Mouse (Mus musculus): ENCODE results near the gene Foxp3. TPM values are rescaled to one million over a fixed set of nuclear protein-coding genes. Genes with fewer than 3 reads are reported as not detected.
A peak's percentile ranks its signal among the peaks of the same experiment; 100 is the strongest.

Gene Foxp3
- polyA plus RNA-seq, 1 experiment = not detected

- TF ChIP-seq POLR2A (IDR thresholded peaks at IDR 0.05; ENCODE audit: insufficient read depth, low read depth, low read length) (no peak), CTCF (IDR thresholded peaks at IDR 0.05; ENCODE audit: insufficient read depth, low read depth, low read length) (no peak)
Measured at GRCm38 (mm10) chrX:7572466-7572865, 978 bp upstream of the Foxp3 start.

DNA sequence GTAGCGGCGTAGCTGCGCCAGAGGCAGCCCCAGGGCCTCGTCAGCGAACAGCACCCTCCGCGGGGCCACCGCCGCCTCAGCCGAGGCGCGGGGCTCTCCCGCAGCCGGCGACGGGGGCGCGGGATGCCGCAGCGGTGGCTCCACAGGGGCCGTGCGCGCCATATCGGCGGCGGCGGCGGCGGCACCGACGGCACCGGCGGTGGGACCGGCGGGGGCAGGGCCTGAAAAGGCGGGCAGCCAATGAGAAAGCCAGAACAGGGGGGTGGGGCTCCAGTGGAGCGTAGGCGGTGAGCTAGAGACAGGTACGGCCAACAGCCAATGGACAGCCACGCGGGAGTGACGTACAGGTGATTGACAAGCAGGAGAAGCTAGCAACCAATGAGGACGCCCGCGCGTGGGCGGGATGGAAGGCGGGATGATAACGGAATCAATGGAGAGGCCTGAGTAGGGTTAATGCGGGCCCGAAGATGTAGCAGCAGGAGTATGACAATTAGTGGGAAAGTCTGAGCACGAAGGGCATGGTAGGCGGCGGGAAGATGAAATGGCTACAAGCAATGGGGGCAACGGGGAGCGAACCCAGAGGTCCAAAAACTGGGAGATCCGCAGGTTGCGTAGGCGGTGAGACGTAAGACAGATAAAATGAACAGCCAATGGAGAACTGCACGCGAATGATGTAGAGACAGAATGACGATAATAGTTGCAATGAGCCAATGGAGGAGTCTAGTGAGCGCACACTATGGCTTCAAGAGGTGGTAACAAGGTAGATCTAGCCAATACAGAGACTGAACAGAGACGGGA, 842 bp downstream of the Foxp3 start, which contains the start of gene Ppp1r3f:
Ppp1r3f (minus strand) TSS at position 197 of the 798 bp plus-strand sequence.
- WGBS = 32% methylated on average over 65 of the region's 65 CpGs
- Histone ChIP-seq H3K4me3 (ENCODE audit: insufficient read depth, low read depth, low read length) (peak within 1 kb of the TSS; percentile 92), H3K27ac (ENCODE audit: insufficient read depth, low read depth, low read length) (peak within 1 kb of the TSS; percentile 99), H3K4me1 (ENCODE audit: control insufficient read depth, insufficient read depth, low read length) (peaks cover 20% of the 10 kb centered on the region)
- TF ChIP-seq CTCF (IDR thresholded peaks at IDR 0.05; ENCODE audit: insufficient read depth, low read depth, low read length) (no peak), POLR2A (IDR thresholded peaks at IDR 0.05; ENCODE audit: insufficient read depth, low read depth, low read length) (peak; percentile 52)

More at GRCm38 (mm10) chrX:7572466-7572865, 978 bp upstream of the Foxp3 start:
- Histone ChIP-seq H3K4me3 (ENCODE audit: insufficient read depth, low read depth, low read length) (no peak overlapping the region), H3K4me1 (ENCODE audit: control insufficient read depth, insufficient read depth, low read length) (peaks cover 20% of the 10 kb centered on the region), H3K27ac (ENCODE audit: insufficient read depth, low read depth, low read length) (no peak overlapping the region)
- 91% methylated on average over 10 of the region's 10 CpGs for WGBS

- Histone ChIP-seq H3K4me3 (ENCODE audit: insufficient read depth, low read depth, low read length) (0 out of 2 replicates have a peak overlapping the region, but pooled peaks have one; percentile 73), H3K4me1 (ENCODE audit: control insufficient read depth, insufficient read depth, low read length) (peaks cover 20% of the 10 kb centered on the region), H3K27ac (ENCODE audit: insufficient read depth, low read depth, low read length) (peak overlapping the region; percentile 77)
- no peak for TF ChIP-seq CTCF (IDR thresholded peaks at IDR 0.05; ENCODE audit: insufficient read depth, low read depth, low read length)
- TF ChIP-seq POLR2A (IDR thresholded peaks at IDR 0.05; ENCODE audit: insufficient read depth, low read depth, low read length) = no peak
- WGBS = 14% methylated on average over 5 of the region's 6 CpGs
Measured at GRCm38 (mm10) chrX:7574885-7575231, 1.4 kb downstream of the Foxp3 start.

DNA sequence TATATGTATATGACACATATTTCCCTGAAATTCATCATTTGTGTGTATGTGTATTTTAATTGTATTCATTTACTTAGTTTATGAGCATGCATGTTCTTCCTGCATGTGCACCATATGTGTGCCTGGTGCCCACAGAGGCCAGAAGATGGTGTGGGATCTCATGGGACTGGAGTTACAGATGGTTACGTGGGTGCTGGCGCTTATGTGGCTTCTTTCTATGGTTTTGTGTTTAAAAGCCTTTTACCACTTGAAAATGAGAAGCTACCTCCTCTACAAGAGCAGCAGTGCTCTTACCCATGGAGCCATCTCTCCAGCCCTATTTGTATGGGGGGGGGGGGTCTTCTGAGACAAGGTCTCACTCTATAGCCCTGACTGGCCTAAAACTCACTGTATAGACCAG, 7.7 kb downstream of the Foxp3 start:
- WGBS = 91% methylated on average over 2 of the region's 2 CpGs
- no peak for TF ChIP-seq POLR2A (IDR thresholded peaks at IDR 0.05; ENCODE audit: insufficient read depth, low read depth, low read length)
- no peak overlapping the region for H3K27ac ChIP-seq (ENCODE audit: insufficient read depth, low read depth, low read length)
- no peaks in the 10 kb centered on the region for H3K4me1 ChIP-seq (ENCODE audit: control insufficient read depth, insufficient read depth, low read length)
- no peak overlapping the region for H3K4me3 ChIP-seq (ENCODE audit: insufficient read depth, low read depth, low read length)

- WGBS = 92% methylated on average over 11 of the region's 11 CpGs
Measured at GRCm38 (mm10) chrX:7583881-7584280, 10.4 kb downstream of the Foxp3 start.

GRCm38 (mm10) chrX:7586356-7586755, 12.9 kb downstream of the Foxp3 start:
- no peak overlapping the region for H3K4me3 ChIP-seq (ENCODE audit: insufficient read depth, low read depth, low read length)
- 87% methylated on average over 3 of the region's 5 CpGs for WGBS

More at GRCm38 (mm10) chrX:7583881-7584280, 10.4 kb downstream of the Foxp3 start:
- H3K4me3 ChIP-seq (ENCODE audit: insufficient read depth, low read depth, low read length) = no peak overlapping the region
- TF ChIP-seq CTCF (IDR thresholded peaks at IDR 0.05; ENCODE audit: insufficient read depth, low read depth, low read length) = no peak
- no peak for TF ChIP-seq POLR2A (IDR thresholded peaks at IDR 0.05; ENCODE audit: insufficient read depth, low read depth, low read length)
- H3K27ac ChIP-seq (ENCODE audit: insufficient read depth, low read depth, low read length) = no peak overlapping the region
- no peaks in the 10 kb centered on the region for H3K4me1 ChIP-seq (ENCODE audit: control insufficient read depth, insufficient read depth, low read length)

DNA sequence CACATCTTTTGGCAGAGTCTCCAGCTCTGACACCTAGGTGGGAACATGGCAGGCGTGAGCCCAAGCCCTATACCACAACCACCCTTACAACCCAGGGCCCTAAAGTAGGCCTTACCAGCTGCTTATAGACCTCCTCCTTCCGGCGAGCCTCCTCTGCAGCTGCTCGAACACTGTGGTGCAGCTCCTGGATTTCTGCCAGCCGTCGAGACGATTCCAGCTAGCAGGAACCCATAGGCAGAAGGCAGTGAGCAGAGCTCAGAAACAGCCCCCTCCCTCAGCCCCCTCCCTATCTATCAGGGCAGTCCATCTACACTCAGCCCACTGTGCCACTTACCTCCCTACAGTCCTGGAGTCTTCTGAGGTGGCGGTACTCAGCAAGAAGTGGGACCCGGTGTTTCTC, 21.9 kb downstream of the Foxp3 start:
- no peak overlapping the region for H3K27ac ChIP-seq (ENCODE audit: insufficient read depth, low read depth, low read length)
- no peak for TF ChIP-seq POLR2A (IDR thresholded peaks at IDR 0.05; ENCODE audit: insufficient read depth, low read depth, low read length)
- no peak for TF ChIP-seq CTCF (IDR thresholded peaks at IDR 0.05; ENCODE audit: insufficient read depth, low read depth, low read length)
- H3K4me1 ChIP-seq (ENCODE audit: control insufficient read depth, insufficient read depth, low read length) = peaks cover 2% of the 10 kb centered on the region; the same call in 1 of the 2 replicates
- WGBS = 47% methylated on average over 9 of the region's 9 CpGs
- H3K4me3 ChIP-seq (ENCODE audit: insufficient read depth, low read depth, low read length) = no peak overlapping the region

More at GRCm38 (mm10) chrX:7586356-7586755, 12.9 kb downstream of the Foxp3 start:
- no peaks in the 10 kb centered on the region for H3K4me1 ChIP-seq (ENCODE audit: control insufficient read depth, insufficient read depth, low read length)
- H3K27ac ChIP-seq (ENCODE audit: insufficient read depth, low read depth, low read length) = no peak overlapping the region
- no peak for TF ChIP-seq POLR2A (IDR thresholded peaks at IDR 0.05; ENCODE audit: insufficient read depth, low read depth, low read length)
- no peak for TF ChIP-seq CTCF (IDR thresholded peaks at IDR 0.05; ENCODE audit: insufficient read depth, low read depth, low read length)

DNA sequence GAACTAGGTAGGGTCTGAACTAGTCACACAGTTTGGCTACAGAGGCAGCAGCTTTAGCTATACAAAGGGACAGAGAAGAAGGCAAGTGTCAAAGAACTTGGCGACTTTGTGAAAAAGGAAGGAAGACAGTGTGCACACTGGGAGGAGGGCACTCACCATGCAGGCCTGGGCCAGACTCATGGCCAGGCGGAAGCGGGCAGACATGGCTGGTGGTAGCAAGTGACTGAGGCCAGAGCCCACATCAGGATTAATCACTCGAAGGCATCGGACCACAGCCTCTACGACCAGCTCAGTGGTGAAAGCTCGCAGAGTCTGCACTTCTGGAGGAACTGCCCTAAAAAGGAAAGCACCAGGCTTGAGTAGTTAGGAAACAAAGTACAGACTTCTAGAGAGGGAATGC, 30.6 kb downstream of the Foxp3 start:
- WGBS = 86% methylated on average over 7 of the region's 7 CpGs
- no peak overlapping the region for H3K27ac ChIP-seq (ENCODE audit: insufficient read depth, low read depth, low read length)
- TF ChIP-seq CTCF (IDR thresholded peaks at IDR 0.05; ENCODE audit: insufficient read depth, low read depth, low read length) (no peak), POLR2A (IDR thresholded peaks at IDR 0.05; ENCODE audit: insufficient read depth, low read depth, low read length) (no peak)
- peaks cover 4% of the 10 kb centered on the region; the same call in 1 of the 2 replicates for H3K4me1 ChIP-seq (ENCODE audit: control insufficient read depth, insufficient read depth, low read length)
- H3K4me3 ChIP-seq (ENCODE audit: insufficient read depth, low read depth, low read length) = no peak overlapping the region

DNA sequence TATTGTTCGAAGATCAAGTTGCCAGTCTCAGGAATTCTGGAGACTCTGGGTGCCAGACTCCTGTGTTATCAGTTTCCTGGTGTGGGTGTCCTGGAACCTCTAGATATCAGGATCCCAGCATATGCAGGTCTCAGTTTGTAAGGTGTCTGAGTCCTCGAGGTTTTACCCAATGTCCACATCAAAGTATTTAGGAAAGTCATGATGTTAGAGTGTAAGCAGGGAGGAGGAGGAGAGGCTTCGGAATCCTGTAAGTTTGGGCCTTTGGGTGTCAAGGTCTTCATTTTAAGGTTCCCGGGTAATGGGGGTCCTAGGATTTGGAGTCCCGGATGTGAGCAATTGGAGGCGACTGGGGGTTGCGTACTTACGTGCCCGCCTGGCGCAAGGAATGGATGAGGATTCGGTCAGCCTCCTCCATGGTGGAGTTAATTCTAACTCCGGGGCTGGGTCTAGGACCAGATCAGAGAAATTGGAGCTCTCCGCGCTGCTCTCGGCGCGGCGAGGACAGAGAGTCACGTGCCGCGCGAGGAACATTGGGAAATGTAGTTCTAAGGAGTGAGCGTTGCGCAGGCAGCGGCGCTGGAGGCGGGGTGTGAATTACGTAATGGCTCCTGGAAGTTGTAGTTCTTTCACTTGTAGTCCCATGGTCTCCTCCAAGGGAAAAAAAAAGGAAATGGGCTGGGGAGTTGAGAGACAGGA, 31.6 kb downstream of the Foxp3 start, which contains the start of gene Ccdc22:
Ccdc22 (minus strand) TSS at position 639 of the 696 bp plus-strand sequence.
- Histone ChIP-seq H3K4me1 (ENCODE audit: control insufficient read depth, insufficient read depth, low read length) (peaks cover 6% of the 10 kb centered on the region; the same call in 1 of the 2 replicates), H3K27ac (ENCODE audit: insufficient read depth, low read depth, low read length) (peak within 1 kb of the TSS; percentile 33; the same call in 1 of the 2 replicates), H3K4me3 (ENCODE audit: insufficient read depth, low read depth, low read length) (peak within 1 kb of the TSS; percentile 61)
- 21% methylated on average over 28 of the region's 28 CpGs for WGBS
- TF ChIP-seq CTCF (IDR thresholded peaks at IDR 0.05; ENCODE audit: insufficient read depth, low read depth, low read length) = no peak
- 0 out of 2 replicates have a peak, but pooled peaks have one; percentile 23 for TF ChIP-seq POLR2A (IDR thresholded peaks at IDR 0.05; ENCODE audit: insufficient read depth, low read depth, low read length)
